Mouse (Mus musculus) adrenal gland, postnatal 25 days (tissue): ENCODE results near the gene Zfp513. TPM values are rescaled to one million over a fixed set of nuclear protein-coding genes. Genes with fewer than 3 reads are reported as not detected.

Experiments
- DNase-seq: peaks from one replicate; pipeline ENCODE4 v3.0.0; 2021; ENCODE audit warnings: mixed read lengths
- total RNA-seq: library from RNA; stranded (reverse); gene quantifications from 2 replicates; pipeline ENCODE4 v1.2.3, GENCODE M21; 2021

Zfp513 gene
- total RNA-seq, 1 experiment from 2014 or later = 28.4 TPM

GRCm38 (mm10) chr5:31168630-31169029 lies 33.5 kb downstream of the Zfp513 start:
- no peak for DNase-seq

DNA sequence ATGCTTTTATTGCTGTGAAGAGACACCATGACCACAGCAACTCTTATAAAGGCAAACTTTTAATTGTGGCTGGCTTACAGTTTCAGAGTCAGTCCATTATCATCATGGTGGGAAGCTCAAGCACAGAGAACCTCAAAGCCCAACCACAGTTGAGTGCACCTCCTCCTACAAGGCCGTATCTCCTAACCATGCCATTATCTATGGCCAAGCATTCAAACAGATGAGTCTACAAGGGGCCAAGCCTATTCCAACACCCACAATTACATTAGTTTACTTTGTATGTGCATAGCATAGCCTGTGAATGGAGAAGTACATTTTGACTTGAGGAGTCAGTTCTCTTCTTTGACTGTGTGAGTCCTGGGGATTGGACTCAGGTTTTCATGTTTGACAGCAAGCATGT lies 37.2 kb downstream of the Zfp513 start:
- no peak for DNase-seq

DNA sequence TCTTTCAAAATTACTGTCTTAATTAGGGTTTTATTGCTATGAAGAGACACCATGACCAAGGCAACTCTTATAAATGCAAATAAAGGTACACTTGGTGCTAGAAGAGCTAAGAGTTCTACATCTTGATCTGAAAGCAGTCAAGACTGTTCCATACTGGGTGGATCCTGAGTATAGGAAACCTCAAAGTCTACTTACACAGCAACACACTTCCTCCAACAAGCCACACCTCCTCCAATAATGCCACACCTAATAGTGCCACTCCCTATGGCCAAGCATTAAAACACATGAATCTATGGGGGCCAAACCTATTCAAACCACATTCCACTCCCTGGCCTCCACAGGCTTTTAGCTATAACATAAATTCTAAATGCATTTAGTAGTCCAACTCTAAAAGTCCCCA lies 39.6 kb downstream of the Zfp513 start:
- DNase-seq = no peak

- DNase-seq = peak; percentile 79
These were observed 48.0 kb downstream of the Zfp513 start, which contains the start of gene Mpv17 for GRCm38 (mm10) chr5:31154152-31154553. Gene Mpv17 (minus strand): TSS chr5:31154251.

GRCm38 (mm10) chr5:31153516-31154151 lies 48.5 kb downstream of the Zfp513 start:
- no peak for DNase-seq

DNA sequence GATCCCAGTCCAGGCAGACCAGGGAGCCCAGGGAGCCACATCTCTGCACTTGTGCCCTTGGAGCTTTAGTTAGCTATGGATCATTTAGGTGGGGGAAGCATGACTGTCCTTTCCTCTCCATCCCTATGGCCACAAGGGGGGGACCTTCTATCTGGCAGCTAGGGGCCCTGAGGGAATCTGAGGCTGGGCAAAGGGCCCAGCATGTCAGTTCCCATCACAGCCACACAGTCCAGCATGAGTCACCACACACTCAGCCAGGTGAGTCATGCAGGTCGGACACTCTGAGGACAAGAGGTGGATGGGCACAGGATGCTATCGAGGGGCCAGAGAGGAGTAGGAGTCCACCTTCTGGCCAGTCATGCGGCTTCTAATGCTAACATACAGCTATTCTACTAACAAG lies 50.4 kb downstream of the Zfp513 start:
- peak; percentile 45 for DNase-seq

- DNase-seq = peak; percentile 51
These were observed 52.3 kb downstream of the Zfp513 start for GRCm38 (mm10) chr5:31149781-31150180.

Other genes starting within 250 kb of the Zfp513 start
- 131 TPM in 2 replicates for gene Preb, start 241.9 kb downstream of the Zfp513 start, total RNA-seq
- 0.70 and 1.3 TPM in 2 replicates for gene Tcf23, start 233.6 kb downstream of the Zfp513 start, total RNA-seq
- 136 and 139 TPM in 2 replicates for gene Atraid, start 154.0 kb downstream of the Zfp513 start, total RNA-seq
- 26.4 and 32.1 TPM in 2 replicates for gene Slc5a6, start 153.4 kb downstream of the Zfp513 start, total RNA-seq
- 28.3 and 29.1 TPM in 2 replicates for gene Cad, start 147.5 kb downstream of the Zfp513 start, total RNA-seq
- not detected in 2 replicates for gene Dnajc5g, start 96.0 kb downstream of the Zfp513 start, total RNA-seq
- not detected in 2 replicates for gene Slc30a3, start 94.1 kb downstream of the Zfp513 start, total RNA-seq
- gene Trim54, start 85.6 kb downstream of the Zfp513 start, total RNA-seq = not detected in 2 replicates
- gene Ucn, start 63.5 kb downstream of the Zfp513 start, total RNA-seq = not detected in 2 replicates
- 60.3 and 66.6 TPM in 2 replicates for gene Mpv17, start 48.1 kb downstream of the Zfp513 start, total RNA-seq
- gene Gm29609, start 22.4 kb downstream of the Zfp513 start, total RNA-seq = 3.2 and 3.5 TPM in 2 replicates
- 67.1 and 82.5 TPM in 2 replicates for gene Gtf3c2, start 22.2 kb downstream of the Zfp513 start, total RNA-seq
- 97.6 and 99.5 TPM in 2 replicates for gene Snx17, start 9.1 kb downstream of the Zfp513 start, total RNA-seq
- 45.2 and 52.6 TPM in 2 replicates for gene Eif2b4, start 8.9 kb downstream of the Zfp513 start, total RNA-seq
- 105 and 137 TPM in 2 replicates for gene Ppm1g, start 18.4 kb upstream of the Zfp513 start, total RNA-seq
- 80.5 and 107 TPM in 2 replicates for gene Nrbp1, start 38.6 kb upstream of the Zfp513 start, total RNA-seq
- not detected in 2 replicates for gene Gm9970, start 38.9 kb upstream of the Zfp513 start, total RNA-seq
- 5.2 and 5.3 TPM in 2 replicates for gene Krtcap3, start 49.4 kb upstream of the Zfp513 start, total RNA-seq
- gene Ift172, start 88.8 kb upstream of the Zfp513 start, total RNA-seq = 39.9 and 46.1 TPM in 2 replicates
- gene Fndc4, start 93.8 kb upstream of the Zfp513 start, total RNA-seq = 4.1 and 6.7 TPM in 2 replicates
- 0.55 and 0.95 TPM in 2 replicates for gene Gckr, start 95.1 kb upstream of the Zfp513 start, total RNA-seq